Mouse (Mus musculus) kidney, embryonic 16.5 days (tissue): Measurements from ENCODE around the gene Mpo. TPM values are rescaled to one million over a fixed set of nuclear protein-coding genes. Genes with fewer than 3 reads are reported as not detected.

Experiments used
- ATAC-seq: fragments of 200-750 bp; cut with Nextera tagmentation; 2 replicates; pipeline ENCODE4 v1.8.0; 2017; ENCODE audit warnings: moderate TSS enrichment; ENCODE audit not compliant: low FRiP score, low TSS enrichment
- H3K27ac ChIP-seq: fragments of 300-500 bp; sonication (generic); 2 replicates; pipeline ENCODE4 v1.5.1; 2014; ENCODE audit warnings: low read length
- H3K27me3 ChIP-seq: fragments of 300-500 bp; sonication (generic); 2 replicates; pipeline ENCODE4 v1.6.1; 2014; ENCODE audit warnings: low read length, control low read depth, mixed read lengths; ENCODE audit not compliant: insufficient read depth
- H3K36me3 ChIP-seq: fragments of 300-500 bp; sonication (generic); 2 replicates; pipeline ENCODE4 v1.6.1; 2014; ENCODE audit warnings: low read length, control low read depth, mixed read lengths; ENCODE audit not compliant: insufficient read depth
- H3K4me1 ChIP-seq: fragments of 300-500 bp; sonication (generic); 2 replicates; pipeline ENCODE4 v1.6.1; 2014; ENCODE audit warnings: low read length, control low read depth, mixed read lengths; ENCODE audit not compliant: insufficient read depth
- H3K4me2 ChIP-seq: fragments of 300-500 bp; sonication (generic); replicated peaks from 2 replicates; pipeline ENCODE4 v1.6.1; 2014; ENCODE audit warnings: low read depth, low read length
- H3K4me3 ChIP-seq: fragments of 300-500 bp; sonication (generic); 2 replicates; pipeline ENCODE4 v1.5.1; 2014; ENCODE audit warnings: mild to moderate bottlenecking, low read length
- H3K9ac ChIP-seq: fragments of 300-500 bp; sonication (generic); replicated peaks from 2 replicates; pipeline ENCODE4 v1.6.1; 2014; ENCODE audit warnings: low read length
- H3K9me3 ChIP-seq: fragments of 300-500 bp; sonication (generic); 2 replicates; pipeline ENCODE4 v1.6.1; 2016; ENCODE audit warnings: low read length, control low read depth
- WGBS: fragments of 180-500 bp; shearing (Covaris S2); extraction: QIAGEN DNeasy Blood & Tissue Kit; methylation state at CpG from one replicate; pipeline ENCODE4 v1.1.7; 2014; 5-methylcytosine and 5-hydroxymethylcytosine counted together
- polyA plus RNA-seq: library from polyadenylated mRNA; unstranded; fragments of >200 nt; fragmentation: Nextera tagmentation; extraction: Ambion mirVana; gene quantifications from 2 replicates; pipeline ENCODE4 v1.2.1, GENCODE M21; 2015

Gene Mpo
- polyA plus RNA-seq, 1 experiment from 2014 or later: 1.3 TPM

DNA sequence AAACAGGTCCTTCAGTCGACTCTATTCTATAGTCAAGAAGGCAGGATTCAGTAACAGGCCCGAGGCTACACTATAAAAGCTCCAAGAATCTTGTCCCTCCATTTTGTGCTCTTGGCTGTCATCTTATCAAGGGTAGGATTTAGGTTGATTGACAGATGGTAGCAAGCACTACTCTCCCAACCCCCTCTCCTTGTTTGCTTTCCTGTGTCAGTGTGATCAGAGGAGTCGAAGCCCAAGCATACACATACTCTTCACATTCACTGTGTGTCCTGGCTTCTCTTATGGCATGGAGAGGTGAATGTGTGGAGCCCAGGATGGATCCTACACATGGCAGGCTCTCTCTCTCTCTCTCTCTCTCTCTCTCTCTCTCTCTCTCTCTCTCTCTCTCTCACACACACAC, 42.9 kb upstream of the Mpo start:
- WGBS: 71% methylated on average over 3 of the region's 3 CpGs
- Histone ChIP-seq H3K4me2 (no peak overlapping the region), H3K27ac (no peak overlapping the region), H3K4me1 (peaks cover 12% of the 10 kb centered on the region), H3K9ac (no peak overlapping the region), H3K36me3 (no peaks in the 10 kb centered on the region; the same call in 1 of the 2 replicates), H3K9me3 (no peaks in the 10 kb centered on the region), H3K4me3 (no peak overlapping the region), H3K27me3 (no peaks in the 10 kb centered on the region)
- ATAC-seq: no peak

DNA sequence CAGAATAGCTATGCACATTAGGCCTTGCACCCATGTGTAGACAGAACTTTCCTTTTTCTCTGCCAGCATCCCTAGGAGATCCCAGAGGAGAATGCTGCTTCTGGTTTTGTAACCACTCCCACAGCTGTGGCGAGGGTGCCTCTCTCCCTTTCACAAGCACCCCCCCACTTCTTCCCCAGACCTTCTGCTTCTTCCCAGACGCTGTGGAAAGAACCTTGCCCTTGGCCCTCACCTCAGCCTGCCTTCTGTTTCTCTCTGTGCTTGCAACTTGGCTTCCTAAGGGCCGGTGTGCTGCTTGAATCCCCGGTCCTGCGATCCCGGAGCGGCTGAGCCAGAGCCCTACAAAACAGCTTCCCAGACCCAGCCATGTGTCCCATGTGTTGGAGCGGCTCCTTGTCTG, 42.4 kb upstream of the Mpo start:
- Histone ChIP-seq H3K27ac (no peak overlapping the region), H3K4me2 (no peak overlapping the region), H3K36me3 (no peaks in the 10 kb centered on the region), H3K27me3 (no peaks in the 10 kb centered on the region), H3K9ac (no peak overlapping the region), H3K4me3 (no peak overlapping the region), H3K9me3 (no peaks in the 10 kb centered on the region), H3K4me1 (peaks cover 12% of the 10 kb centered on the region)
- ATAC-seq: no peak
- 85% methylated on average over 8 of the region's 8 CpGs for WGBS

DNA sequence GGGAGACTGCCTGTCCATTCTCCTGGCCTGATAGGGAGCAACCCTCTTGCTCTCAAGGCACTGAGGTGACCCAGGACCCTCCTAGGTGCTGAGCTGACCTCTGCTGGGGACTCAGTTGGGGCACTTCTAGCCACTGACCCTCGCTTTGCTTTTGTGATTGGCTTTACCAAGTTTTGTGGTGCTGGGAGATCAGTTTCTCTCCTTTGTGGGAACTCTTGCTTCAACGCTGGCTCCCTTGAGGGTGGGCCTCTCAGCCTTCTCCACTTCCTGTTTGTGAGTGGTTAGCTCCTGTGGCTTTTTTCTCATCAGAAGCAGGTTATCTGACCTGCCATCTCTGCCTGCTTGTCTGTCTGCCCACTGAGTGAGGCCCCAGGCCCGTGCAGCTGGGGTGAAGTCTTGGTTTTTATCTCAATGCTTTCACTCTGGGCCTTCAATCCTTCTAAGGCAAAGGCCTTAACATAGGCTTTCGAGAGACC, 41.9 kb upstream of the Mpo start:
- Histone ChIP-seq H3K4me2 (no peak overlapping the region), H3K9ac (no peak overlapping the region), H3K27me3 (no peaks in the 10 kb centered on the region), H3K36me3 (no peaks in the 10 kb centered on the region), H3K4me3 (no peak overlapping the region), H3K9me3 (no peaks in the 10 kb centered on the region), H3K27ac (no peak overlapping the region), H3K4me1 (peaks cover 12% of the 10 kb centered on the region)
- 69% methylated on average over 4 of the region's 4 CpGs for WGBS
- no peak for ATAC-seq

DNA sequence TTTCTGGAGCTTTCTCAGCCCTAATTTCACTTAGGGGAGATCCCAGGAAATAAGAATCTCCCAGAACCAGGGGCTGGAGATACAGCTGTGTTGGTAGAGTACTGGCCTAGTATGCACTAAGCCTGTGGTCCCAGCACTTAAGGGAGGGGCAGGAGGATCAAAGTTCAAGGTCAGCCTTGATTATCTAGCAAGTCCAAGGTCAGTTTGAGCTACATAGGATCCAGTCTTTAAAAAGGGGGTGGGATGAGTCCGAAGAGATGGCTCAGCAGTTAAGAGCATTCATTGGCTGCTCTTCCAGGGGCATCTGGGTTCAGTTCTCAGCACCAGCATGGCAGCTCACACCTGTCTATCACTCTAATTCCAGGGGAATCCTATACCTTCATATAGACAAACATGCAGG, 41.1 kb upstream of the Mpo start:
- no peaks in the 10 kb centered on the region for H3K36me3 ChIP-seq
- H3K4me3 ChIP-seq: no peak overlapping the region
- H3K27me3 ChIP-seq: no peaks in the 10 kb centered on the region
- no peaks in the 10 kb centered on the region for H3K9me3 ChIP-seq
- no peak overlapping the region for H3K4me2 ChIP-seq
- no peak for ATAC-seq
- H3K4me1 ChIP-seq: peaks cover 12% of the 10 kb centered on the region
- H3K27ac ChIP-seq: no peak overlapping the region
- no peak overlapping the region for H3K9ac ChIP-seq
- WGBS: 86% methylated on average over 1 of the region's 1 CpGs

DNA sequence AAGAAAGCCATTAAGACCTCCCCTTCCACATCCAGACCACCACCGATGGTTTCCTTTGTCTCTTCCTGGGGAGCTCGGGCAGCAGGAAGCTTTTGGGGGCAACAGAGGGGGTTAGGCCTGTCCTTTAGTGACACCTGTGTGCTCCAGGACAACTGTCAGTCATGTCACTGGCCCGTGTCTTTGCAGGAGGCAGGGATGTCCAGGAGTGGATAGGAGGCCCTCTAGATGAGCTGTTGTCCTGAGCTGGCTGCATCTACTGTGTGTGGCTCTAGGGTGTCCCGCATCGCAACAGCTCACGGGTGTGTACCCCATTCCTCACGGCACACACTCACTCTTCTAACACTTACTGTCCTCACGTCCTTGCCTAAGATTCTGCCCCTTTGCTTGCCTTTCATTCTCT, 40.1 kb upstream of the Mpo start:
- WGBS: 80% methylated on average over 8 of the region's 8 CpGs
- Histone ChIP-seq H3K36me3 (no peaks in the 10 kb centered on the region), H3K9me3 (no peaks in the 10 kb centered on the region), H3K4me2 (no peak overlapping the region), H3K9ac (no peak overlapping the region), H3K27ac (no peak overlapping the region), H3K4me3 (no peak overlapping the region), H3K27me3 (no peaks in the 10 kb centered on the region), H3K4me1 (peaks cover 12% of the 10 kb centered on the region)
- no peak for ATAC-seq

DNA sequence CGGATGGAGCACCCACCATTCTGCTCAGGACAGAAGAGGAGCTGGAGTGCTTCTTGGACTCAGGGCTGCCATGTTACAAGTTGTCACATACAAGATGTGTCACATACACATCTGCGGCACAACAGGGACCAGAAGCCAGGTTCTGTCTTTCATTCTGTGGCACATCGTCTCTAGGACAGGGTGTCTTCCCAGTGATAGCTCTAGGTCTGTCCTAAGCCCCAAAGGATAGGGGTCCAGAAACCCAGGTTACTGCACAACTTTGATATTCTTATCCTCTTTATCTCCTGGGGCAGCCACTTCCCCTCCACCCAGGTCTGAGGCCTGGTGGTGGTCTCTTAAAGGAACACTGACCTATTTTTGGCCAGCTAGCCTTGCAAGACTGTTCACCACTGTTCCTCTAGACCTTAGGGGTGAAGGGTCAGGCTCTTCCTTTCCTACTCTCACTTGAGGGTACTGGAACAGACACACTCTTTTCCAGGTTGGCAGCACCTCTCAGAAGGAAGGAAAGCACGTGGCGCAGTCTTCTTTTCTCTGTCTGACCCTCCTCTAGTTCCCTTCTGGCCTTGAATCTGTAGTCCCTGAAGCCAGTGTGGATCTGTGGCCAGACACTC, 39.4 kb upstream of the Mpo start:
- Histone ChIP-seq H3K27ac (no peak overlapping the region), H3K4me3 (no peak overlapping the region), H3K9ac (no peak overlapping the region), H3K36me3 (no peaks in the 10 kb centered on the region), H3K4me1 (peaks cover 9% of the 10 kb centered on the region), H3K9me3 (no peaks in the 10 kb centered on the region), H3K27me3 (no peaks in the 10 kb centered on the region), H3K4me2 (no peak overlapping the region)
- ATAC-seq: no peak
- WGBS: 77% methylated on average over 5 of the region's 5 CpGs

DNA sequence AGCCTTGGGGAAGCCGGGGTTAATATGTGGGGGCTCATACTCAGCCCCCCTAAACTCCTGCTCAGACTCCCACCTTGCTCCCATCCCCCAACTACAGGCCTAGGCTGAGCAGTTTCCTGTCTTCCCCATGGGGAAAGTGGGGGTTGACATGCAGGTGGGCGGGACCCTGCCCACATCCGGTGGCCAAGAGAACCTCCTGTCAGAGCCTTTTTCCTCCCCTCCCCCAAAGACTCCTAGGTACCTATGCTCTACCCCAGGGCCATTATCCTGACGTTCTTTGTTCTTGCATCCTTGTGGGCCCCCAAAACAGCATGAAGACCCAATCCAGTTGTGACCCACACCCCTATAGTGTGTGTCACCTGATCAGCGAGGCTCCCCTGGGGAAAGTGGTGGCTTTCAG, 38.8 kb upstream of the Mpo start:
- 72% methylated on average over 5 of the region's 5 CpGs for WGBS
- H3K9ac ChIP-seq: no peak overlapping the region
- ATAC-seq: no peak
- no peak overlapping the region for H3K4me2 ChIP-seq
- H3K27me3 ChIP-seq: peaks cover 2% of the 10 kb centered on the region; the same call in 1 of the 2 replicates
- no peaks in the 10 kb centered on the region for H3K36me3 ChIP-seq
- no peak overlapping the region for H3K27ac ChIP-seq
- peaks cover 3% of the 10 kb centered on the region; the same call in 1 of the 2 replicates for H3K4me1 ChIP-seq
- H3K9me3 ChIP-seq: no peaks in the 10 kb centered on the region
- H3K4me3 ChIP-seq: no peak overlapping the region

DNA sequence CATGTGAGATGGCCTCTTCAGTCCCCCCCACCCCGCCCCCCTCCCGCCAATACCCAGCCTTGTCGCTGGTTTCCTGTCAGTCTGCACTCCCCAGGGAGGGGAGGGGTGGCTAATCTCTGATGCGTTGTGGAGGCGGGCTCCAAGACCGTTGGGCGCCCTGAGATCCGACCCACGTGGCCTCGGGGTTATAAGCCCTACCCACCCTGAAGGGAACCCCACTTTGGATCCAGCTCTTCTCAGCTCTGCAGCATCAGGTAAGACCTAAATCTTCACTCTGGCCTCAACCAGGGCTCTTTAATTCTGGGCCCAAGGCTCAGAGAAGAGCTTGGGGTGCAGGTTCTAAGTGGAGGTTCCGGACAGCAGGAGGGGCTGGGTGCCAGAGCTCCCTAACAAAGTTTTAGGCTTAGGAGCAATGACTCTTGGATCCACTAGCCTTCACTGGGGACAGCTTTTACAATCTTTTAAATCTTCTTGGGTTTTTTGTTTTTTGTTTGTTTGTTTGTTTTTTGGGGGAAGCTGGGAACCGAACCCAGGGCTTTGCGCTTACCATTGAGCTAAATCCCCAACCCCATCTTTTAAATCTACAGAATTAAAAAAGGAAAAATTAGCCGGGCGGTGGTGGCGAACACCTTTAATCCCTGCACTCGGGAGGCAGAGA, 37.9 kb upstream of the Mpo start:
- H3K4me3 ChIP-seq: no peak overlapping the region
- ATAC-seq: no peak
- peaks cover 11% of the 10 kb centered on the region for H3K27me3 ChIP-seq
- H3K9me3 ChIP-seq: no peaks in the 10 kb centered on the region
- H3K36me3 ChIP-seq: no peaks in the 10 kb centered on the region
- H3K4me2 ChIP-seq: no peak overlapping the region
- H3K9ac ChIP-seq: no peak overlapping the region
- 76% methylated on average over 17 of the region's 17 CpGs for WGBS
- no peaks in the 10 kb centered on the region for H3K4me1 ChIP-seq
- H3K27ac ChIP-seq: no peak overlapping the region

DNA sequence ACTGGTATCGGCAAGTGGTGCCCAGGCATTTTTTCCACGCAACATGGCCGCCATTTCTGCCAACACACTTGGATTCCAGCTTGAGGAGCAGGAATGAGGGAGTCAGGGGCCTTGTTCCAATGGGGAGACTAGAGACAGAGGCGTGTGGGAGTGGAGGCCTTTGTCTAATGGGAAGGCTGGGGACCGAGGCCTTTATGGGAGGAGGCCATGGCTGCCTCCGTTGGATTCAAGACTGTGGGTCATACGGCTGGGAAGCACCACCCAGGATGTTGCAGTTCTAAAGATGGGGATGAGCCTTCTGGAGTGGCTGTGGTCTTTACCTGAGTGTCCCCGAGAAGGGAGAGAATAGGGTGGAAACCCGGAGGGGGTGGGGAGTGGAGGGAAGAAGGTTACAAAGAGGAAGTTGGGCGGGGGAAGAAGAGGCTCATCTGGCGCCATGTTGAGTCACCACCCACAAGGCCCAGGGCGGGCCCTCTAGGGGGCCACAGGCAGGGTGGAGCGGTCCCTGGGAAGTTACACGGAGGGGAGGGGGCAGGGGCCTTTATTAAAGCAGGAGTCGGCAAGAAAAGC, 37.0 kb upstream of the Mpo start:
- H3K27me3 ChIP-seq: peaks cover 20% of the 10 kb centered on the region
- H3K9me3 ChIP-seq: no peaks in the 10 kb centered on the region
- no peak overlapping the region for H3K4me3 ChIP-seq
- no peak overlapping the region for H3K9ac ChIP-seq
- H3K27ac ChIP-seq: no peak overlapping the region
- ATAC-seq: no peak
- H3K4me2 ChIP-seq: no peak overlapping the region
- 79% methylated on average over 15 of the region's 15 CpGs for WGBS
- no peaks in the 10 kb centered on the region for H3K4me1 ChIP-seq
- no peaks in the 10 kb centered on the region for H3K36me3 ChIP-seq
